Mouse (Mus musculus): Measurements from ENCODE around the gene Myo18a.
"Not testable (repeated sequence)": the region's sequence is repeated elsewhere in the genome, so short reads cannot be mapped to it uniquely, and the experiment has no call there.

The Myo18a gene

DNA sequence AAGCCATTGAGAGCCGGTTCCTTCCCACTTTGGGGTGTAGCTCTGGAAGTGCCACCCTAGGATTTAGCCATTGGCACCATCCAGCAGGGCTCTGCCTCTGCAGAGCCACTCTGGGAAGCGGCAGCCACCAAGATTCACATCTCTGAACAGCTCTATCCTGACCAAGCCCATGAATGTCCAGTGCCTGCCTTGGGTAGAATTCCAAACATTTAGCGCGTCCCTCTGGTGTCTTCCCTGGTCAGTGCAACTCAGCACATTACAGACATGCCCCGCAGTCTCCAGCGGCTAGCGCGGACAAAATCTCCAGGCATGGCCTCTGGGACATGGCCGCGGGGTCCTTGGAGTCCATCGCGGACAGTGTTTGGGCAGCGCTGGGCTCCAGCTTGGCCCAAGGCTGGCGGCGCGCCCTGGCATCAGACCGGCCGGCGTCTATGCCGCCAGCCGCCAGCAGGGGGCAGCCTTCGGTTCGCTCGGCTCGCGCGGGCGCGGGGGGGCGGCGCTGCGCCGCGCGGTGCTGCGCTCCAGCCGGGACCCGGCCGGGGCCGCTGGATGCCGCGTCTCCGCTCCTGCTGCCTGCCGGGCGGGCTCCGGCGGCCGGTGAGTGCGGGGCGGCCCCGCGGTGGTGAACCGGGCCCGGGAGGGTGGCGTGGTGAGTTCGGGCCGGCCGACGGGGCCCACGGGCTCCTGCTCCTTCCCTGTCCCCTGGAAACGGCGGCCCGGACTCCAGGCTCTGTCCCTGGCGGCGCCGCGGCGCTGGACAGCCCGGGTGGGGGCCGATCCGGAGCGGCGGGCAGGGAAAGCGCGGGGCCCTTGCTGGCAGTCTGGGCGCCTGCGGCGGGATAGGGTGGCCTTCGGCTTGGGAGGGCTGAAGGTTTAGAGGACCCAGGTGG, at the start of gene Myo18a:
TSS of gene Myo18a (plus strand) at position 464 of the 890 bp plus-strand sequence.
- peak; percentile 86 to 98 for DNase-seq (ENCODE audit: low spot score in 2 of 2)

DNA sequence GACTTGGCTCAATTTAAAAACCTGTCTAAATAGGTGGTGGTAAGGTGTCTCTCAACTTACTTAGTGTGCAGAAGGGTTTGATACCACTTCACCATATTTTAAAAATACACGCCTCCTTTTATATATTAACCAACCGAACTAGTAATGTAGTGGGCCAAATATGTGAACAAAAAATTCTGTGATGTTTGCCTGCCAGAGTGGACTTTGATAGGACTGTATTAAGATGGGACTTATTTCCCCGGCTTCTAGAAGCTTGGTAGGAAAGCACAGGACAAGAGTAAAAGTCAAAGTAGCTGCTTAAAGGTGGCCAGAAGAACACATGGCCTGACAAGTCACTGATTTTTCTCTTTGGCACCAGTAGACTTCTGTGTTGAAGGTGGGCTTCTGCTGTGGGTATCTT, 49.3 kb upstream of the Myo18a start:
- no peak for DNase-seq (ENCODE audit: low spot score in 2 of 2)

DNA sequence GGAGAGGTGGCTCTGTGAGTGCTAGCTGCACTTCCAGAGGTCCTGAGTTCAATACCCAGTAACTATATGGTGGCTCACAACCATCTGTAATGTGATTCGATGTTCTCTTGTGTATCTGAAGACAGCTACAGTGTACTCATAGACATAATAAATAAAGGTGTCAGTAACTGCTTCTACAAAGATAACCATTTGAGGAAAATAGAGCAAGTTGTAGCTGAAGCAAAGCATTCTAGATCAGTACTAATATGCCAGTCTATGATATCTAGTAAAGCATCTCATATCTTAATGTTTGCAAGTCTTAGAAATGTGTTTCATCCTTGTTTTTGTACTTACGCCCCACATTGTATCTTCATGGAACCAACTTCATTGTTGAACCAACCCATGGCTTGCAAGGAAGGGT, 44.0 kb upstream of the Myo18a start:
- no peak for DNase-seq (ENCODE audit: low spot score in 2 of 2)

DNA sequence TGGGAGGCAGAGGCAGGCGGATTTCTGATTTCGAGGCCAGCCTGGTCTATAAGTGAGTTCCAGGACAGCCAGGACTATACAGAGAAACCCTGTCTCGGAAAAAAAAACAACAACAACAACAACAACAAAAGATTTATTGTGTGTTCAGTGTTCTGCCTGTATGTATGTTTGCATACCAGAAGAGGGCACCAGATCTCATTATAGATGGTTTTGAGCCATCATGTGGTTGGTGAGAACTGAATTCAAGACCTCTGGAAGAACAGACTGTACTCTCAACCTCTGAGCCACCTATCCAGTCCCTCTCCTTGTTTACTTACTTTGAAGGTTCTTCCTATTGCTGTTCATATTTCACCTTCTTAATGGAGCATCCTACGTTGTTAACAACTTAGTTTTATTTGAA, 41.7 kb upstream of the Myo18a start:
- DNase-seq (ENCODE audit: low spot score in 2 of 2), result no peak

DNA sequence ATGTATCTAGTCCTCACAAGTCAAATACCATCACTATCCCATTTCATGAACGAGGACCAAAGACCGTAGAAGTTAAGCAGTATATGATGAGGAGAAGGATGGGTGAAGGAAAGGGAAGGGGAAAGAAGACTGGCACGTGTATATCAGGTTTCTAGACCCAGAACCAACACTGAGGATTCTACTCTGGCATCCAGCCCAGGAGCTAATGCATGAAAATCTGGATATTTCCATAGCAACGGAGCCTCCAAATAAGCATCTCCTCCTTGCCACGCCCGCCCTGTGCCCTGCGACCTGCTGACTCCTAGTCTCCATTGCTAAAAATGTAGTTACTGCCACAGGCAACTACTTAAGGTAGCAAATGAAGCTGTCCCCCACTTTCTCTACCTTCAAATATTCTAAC, 38.3 kb upstream of the Myo18a start:
- DNase-seq (ENCODE audit: low spot score in 2 of 2), result peak in 1 of 2 experiments; percentile 48

DNA sequence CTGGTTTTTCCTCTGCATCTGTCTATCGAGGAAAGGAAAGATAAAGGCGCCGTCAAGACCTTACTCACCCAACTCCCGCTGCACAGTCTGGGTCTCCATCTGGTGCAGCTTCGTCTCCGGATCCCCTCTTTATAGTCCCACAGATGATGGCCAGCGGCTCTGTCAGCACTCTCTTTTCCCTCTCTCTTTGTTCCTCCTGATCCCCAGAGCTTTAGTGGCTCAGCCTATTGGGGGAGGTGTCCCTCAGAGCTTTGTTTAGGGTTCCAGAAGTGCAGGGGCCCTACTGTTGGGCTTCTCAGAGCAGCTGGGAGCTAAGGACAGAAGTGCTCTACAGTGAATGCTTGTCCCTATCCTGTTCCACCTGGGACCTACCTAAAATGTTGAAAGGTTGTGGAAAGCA, 37.9 kb upstream of the Myo18a start, which contains the start of gene Cryba1:
TSS of gene Cryba1 (minus strand) at position 101 of the 400 bp plus-strand sequence.
- DNase-seq (ENCODE audit: low spot score in 2 of 2), result peak in 1 of 2 experiments; percentile 41

DNA sequence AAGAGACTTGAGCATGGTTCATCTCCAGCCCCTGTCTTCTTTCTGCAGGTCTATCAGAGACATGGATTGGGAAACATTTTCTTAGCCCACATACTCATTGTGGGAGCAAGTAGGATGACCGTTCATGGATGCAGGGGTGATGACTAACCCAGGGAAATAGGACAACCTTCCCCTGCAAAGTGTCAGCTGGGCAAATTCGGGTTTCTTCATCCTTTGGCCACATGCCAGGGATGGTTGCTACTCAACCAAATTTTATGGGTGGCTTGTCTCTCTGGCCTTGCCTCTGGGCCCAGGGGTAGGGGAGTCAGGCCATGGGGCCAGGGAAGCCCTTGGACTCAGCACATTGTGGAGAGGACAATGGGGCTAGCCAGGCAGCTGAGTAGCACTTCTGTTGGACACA, 34.5 kb upstream of the Myo18a start:
- no peak for DNase-seq (ENCODE audit: low spot score in 2 of 2)

DNA sequence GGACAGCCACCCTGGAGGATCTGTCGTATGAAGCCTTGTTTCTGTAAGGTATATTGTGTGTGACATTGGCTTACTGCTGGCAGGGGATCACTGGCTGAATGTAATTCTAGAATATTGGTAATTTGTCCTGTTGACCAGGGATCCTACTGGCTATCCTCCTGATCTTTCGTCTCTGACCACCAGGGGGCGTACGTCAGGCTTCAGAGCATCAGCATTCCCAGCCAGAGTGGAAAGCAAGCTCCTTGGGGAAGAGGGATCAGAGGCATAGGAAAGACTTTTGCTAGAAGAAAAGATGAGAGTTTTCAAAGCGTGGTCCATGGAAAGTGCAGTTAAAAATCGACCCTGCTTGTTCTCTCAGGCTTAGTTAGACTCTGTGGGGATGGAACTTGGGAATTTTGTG, 25.8 kb upstream of the Myo18a start:
- peak; percentile 75 to 90 for DNase-seq (ENCODE audit: low spot score in 2 of 2)

DNA sequence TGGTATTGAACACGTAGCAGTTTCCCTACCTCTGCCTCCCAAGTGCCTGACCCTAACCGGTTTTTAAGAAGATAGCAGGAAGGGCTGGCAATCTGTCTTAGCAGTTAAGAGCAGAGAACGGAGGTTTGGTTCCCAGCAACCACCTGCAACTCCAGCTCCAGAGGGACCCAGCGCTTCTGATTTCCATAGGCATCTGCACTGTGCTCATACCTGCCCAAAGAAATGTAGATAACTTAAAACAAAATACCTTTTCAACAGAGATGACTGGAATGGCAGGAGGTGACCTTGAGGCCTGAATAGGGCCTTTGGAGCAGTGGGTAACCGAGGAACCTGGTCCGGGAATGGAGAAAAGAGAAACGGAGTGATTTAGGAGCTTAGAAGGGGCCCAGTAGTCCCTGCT, 24.5 kb upstream of the Myo18a start:
- no peak for DNase-seq (ENCODE audit: low spot score in 2 of 2)

DNA sequence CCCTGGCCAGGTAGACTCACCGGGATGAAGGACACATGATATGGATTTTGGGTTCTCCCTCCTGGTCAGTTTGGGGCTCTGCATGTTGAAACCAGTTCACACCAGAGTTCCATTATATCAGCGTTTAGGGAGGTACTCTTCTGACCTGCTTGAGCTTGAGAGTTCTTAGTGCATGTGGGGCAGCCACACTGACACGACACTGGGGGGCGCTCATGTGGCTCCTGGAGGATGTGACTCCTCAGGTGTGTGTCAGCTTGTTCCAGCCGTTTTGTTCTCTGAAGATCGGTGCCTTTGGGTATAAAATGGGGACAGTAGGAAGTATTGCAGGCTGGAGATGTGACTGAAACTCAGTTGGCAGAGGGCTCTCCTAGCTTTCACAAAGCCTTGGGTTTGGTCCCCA, 19.1 kb upstream of the Myo18a start:
- DNase-seq (ENCODE audit: low spot score in 2 of 2), result peak; percentile 45 to 75

DNA sequence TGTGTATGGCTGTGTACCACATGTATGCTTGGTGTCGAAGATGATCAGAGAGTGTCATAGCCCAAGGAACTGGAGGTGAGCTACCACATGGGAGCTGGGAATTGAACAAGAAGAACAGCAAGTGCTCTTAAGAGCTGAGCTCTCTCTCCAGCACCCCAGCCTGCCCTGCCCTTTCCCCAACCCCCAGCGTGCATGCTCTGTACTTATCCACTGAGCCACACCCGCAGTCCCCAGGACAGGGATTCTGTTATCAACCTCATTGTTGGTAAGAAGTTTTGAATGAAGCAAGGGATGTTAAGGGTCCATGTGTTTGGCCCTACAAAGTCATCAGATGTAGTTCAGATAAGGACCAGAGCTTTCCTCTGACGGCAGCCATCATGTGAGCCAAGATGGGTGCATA, 16.4 kb upstream of the Myo18a start:
- no peak for DNase-seq (ENCODE audit: low spot score in 2 of 2)

DNA sequence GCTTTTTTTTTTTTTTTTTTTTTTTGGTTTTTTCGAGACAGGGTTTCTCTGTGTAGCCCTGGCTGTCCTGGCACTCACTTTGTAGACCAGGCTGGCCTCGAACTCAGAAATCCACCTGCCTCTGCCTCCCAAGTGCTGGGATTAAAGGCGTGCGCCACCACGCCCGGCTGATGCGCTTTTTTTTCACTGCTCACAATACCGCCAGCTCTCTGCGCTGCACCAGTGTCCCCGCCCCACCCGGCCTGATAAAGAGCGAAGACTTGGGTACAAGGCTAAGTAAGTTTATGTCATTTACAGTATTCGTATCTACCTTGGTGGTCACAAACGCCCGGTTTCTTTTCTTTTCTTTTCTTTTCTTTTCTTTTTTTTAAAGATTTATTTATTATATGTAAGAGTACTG, 15.9 kb upstream of the Myo18a start:
- DNase-seq (ENCODE audit: low spot score in 2 of 2), result not testable (repeated sequence)

DNA sequence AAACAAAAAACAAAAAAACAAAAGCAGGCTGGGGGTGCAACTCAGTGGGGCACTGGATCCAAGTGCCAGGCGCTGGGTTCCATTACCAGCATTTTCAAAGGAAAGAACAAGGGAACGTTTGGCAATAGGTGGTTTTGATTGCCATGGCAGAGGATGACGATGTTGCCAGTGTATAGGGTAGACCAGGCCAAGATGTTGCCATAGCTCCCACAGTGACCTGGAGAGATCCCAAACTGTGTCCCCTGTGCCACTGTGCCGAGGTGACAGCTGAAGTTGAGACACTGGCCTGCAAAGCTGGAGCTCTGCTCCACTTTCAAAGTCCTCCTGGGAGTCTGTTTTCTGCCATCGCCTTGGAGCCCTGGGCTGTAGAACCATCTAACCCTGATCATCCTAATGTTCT, 14.1 kb upstream of the Myo18a start:
- DNase-seq (ENCODE audit: low spot score in 2 of 2), result no peak

DNA sequence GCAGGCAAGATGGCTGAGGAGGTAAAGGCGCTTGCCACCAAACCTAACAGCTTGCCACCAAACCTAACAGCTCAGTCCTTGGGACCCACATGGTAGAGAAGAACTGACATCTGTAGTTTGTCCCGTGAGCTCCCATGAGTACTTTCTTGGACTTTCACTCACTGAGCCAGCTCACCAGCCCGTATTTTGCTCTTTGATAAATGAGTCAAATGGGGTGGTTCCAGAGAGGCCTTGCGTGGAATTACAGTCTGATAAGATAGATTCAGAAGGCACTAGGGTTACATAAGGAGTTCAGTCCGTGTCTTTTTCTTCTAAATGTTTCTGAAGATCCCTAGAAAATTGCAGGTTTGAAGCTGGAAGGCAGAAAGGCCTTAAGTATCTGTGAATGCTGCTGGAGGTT, 10.5 kb upstream of the Myo18a start:
- no peak for DNase-seq (ENCODE audit: low spot score in 2 of 2)

DNA sequence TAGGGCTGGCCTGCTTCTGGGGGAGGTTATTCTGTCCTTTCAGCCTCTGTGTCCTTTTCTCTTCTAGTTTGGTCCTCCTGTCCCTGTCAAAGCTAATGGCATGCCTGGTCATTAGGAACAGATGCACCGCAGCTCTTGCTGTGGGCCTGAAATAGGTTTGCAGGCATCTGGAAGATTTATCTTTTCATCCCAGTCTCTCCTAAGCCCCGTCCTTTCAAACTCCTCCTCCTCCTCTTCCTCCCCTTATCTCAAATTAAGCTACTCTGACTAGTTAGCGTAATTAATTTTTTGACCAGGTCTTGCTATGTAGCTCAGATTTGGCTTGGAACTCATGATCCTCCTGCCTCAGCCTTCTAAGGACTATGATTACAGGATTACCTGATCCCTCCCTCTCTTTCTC, 9.6 kb upstream of the Myo18a start:
- DNase-seq (ENCODE audit: low spot score in 2 of 2), result no peak

DNA sequence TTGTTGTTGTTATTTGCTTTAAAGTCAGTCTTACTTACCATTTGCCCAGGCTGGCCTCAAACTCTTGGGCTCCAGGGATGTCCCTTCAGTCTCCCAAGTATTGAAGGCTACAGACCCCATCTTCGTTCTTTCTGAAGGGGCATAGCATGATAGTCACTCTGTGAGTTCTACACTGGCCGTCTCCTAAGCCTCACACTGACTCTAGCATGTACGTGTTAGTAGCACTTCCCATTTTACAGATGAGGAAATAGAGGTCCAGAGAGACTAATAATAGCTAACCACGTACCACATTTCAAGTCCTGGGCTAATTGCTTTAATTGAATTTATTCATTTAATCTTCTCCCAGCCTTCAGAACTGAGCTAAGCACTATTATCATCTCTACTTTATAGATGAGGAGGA, 3.0 kb upstream of the Myo18a start:
- DNase-seq (ENCODE audit: low spot score in 2 of 2), result no peak

DNA sequence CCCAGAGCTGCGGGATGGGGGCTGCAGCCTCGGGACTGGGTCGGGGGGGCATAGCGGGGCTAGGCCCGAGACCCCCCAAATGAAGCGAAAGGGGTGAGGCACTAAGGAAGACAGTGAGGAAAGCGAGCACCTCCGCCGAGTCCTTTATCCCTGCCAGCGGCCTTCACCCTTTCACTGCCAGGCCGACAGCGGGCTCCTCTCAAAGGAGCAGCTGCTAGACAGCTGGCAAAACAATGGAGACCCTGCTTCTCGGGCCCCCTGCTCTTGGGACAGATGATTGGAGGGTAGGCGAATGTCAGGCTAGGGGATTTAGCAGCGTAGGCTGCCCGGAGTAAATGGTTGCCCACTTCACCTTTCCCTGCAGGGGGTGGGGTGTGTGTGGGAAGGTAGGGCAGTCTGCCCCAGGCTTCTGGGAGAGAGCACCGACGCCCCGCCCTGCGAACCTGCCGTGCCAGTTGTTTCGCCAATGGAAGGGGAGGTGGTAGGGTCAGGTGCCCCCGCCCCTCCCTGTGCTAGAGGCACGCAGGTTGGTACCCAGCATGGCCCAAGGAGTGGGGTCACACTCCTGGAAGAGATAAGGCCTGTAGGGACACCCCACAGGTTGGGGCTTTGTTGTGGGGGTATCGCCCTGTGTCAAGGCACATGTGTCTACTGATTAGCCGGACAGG, 761 bp downstream of the Myo18a start:
- peak; percentile 63 to 80 for DNase-seq (ENCODE audit: low spot score in 2 of 2)

DNA sequence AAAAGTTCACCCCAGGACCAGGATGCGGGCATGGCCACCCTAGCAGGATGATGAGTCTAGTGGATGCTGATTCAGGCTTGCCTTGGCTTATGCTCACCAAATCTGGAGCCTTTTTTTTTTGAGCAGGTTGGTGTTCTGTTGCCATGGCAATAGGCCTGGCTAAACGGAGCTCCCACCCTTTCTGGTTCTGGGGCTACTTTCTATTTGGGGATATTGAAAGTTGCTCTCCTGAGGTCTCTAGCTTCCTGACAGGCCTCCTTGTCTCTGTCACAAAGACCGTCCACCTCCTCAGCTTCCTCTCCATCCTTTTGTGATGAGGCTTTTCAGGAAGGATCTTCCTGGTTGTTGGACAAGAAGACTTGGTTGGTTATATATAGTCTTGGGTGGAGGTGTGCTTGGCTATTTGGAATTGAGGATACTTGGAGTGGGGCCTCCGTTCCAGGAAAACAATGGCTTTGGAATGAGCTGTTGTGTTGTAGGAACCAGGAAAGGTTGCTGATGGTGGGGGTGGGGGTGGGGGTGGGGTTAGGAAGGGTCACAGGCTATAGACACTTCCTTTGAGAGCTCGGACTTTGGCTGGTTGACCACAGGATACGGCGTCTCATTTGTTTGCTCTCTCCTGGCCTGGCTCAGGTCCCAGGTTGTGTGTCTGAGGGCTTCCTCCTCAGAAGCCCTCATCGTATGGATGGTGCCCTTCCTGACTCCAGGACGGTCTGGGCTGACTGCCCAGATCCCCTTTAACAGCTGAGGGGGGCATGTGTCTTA, 1.8 kb downstream of the Myo18a start:
- DNase-seq (ENCODE audit: low spot score in 2 of 2), result no peak

DNA sequence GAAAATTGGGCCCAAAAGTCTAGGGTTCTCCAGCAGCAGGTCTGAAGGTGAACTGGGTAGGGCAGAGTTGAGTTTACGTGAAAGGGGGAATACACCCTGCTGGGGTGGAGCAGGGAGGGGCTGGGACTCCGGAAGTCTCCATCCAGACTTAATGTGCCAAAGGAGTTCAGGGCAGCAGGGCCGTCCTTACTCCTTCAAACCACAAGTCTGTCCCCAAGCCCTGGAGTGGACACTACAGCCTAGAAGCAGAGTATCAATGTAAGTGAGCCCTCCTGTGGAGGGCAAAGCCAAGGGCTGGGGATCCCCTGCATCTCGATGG, 2.4 kb downstream of the Myo18a start:
- peak in 1 of 2 experiments; percentile 61 for DNase-seq (ENCODE audit: low spot score in 2 of 2)

DNA sequence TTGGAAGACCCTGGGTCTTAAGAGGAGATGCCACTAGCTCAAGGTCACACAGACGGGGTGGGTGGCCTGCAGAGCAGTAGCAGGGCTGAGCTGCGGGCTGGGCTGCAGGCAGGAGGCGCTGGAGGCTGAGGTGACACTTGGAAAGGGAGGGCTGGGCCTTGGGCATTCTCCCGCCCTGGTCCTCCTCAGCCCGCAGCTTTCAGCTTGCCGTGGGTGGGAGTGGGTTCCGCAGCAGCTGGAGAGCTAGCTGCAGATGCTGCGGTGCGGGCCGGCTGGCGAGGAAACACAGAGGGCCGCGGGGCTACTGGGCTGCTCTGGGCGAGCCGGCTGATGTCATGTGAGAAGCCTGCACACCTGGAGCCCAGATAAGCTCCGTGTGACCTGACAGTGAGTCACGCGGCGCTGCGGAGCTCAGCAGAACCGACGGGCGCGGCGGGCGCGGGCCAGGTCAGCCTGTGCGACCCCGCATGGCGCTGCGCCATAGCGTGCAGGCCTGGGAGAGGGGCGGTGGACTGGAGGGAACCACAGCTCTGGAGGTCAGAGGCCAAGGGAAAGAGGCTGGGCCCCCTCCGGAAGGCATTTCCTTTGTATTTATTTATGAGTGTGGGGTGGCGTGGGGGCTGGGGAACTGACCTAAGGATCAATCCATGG, 3.4 kb downstream of the Myo18a start:
- DNase-seq (ENCODE audit: low spot score in 2 of 2), result peak; percentile 63 to 83

DNA sequence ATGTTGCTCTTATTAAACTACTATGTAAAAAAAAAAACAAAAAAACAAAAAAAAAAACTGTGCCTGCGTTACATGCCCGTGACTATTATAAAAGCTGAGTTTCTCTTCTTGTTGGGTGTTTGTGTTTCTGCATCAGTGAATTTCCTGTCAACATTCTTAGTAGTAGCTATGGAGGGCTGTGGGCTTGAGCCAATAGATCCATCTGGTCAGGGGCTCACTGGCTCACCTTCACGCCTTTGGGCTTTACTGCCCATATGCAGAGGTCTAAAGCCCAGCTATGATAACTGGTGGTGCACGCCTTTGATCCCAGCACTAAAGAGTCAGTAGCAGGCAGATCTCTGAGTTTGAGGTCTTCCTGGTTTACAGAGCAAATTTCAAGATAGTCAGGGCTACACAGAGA, 6.5 kb downstream of the Myo18a start:
- no peak for DNase-seq (ENCODE audit: low spot score in 2 of 2)

DNA sequence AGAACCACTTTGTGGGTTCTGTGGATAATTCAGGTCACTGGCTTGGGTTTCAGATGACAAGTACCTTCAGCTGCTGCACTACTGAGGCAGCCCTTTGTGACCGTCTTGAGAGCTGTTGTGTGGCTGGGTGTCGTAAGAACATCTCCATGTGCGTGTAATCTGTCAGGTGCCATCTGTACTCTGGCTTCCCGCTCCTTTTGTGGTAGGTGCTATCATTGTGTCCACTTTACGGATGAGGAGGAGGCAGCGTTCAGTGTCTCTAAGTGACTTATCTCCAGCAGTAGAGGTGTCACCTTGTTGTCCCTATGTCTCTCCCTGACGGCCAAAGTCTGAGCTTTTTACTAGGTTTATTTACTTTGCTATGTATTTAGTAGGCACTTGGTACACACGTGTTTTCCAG, 7.3 kb downstream of the Myo18a start:
- DNase-seq (ENCODE audit: low spot score in 2 of 2), result no peak

All from spleen, postnatal 4 days (tissue).